ENCODE assay signal across 8 mouse cellular contexts in the genomic region with DNA sequence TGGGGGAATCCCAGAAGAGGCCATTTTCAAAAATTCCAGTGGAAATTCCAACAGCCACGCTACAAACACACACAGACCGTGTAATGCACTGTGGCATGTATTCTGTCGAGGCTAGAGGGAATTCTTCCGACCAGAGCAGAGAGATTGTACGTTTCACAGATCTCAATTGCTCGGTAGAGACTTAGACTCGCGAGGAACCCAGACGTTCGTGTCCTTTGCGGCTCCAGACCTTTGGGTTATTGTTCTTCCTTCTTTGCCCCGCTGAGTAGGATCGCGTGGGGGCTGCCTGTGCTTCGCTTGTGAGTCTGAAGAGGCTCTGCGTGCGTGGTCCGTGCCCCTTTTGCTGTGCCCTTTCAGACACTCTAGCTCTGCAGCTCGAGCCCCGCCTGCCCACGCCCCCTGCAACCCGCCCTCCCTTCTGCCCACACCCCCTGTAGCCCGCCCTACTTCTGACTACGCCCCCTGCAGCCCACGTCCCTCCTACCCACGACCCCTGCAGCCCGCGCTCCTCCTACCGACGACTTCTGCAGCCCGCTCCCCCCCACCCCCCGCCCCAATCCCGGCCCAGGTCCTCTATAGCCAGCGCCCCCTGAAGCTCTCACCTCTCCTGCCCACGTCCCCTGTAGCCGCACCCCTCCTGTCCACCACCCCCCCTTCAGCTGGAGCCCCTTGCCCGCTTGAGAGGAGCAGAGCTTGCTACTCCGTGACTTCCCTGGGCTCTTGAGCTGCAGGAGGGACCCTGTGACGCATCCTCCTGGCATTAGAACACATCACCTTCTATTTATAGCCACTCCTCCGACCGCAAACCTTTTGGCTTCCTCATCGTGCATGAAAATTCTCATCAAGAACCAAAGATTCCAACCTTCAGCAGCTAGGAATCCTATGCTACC. TPM values are rescaled to one million over a fixed set of nuclear protein-coding genes. Genes with fewer than 3 reads are reported as not detected.
DNase-seq lines count a peak whose midpoint lies in the region; ATAC-seq lines count a peak whose summit lies in the region.

No protein-coding gene starts in this region.

- H3K27me3 ChIP-seq in hindbrain, embryonic 13.5 days, result no peaks in the 10 kb centered on the region

- H3K4me3 ChIP-seq in hindbrain, embryonic 13.5 days, result peak overlapping the region; percentile 55

- H3K9ac ChIP-seq in hindbrain, embryonic 13.5 days, result peak overlapping the region; percentile 76

- peaks cover 14% of the 10 kb centered on the region for H3K4me1 ChIP-seq in hindbrain, embryonic 13.5 days (replicated peaks)

- H3K27ac ChIP-seq in hindbrain, embryonic 13.5 days, result peak overlapping the region; percentile 55

- under 1% methylated on average over 41 of the region's 42 CpGs for WGBS in hindbrain, embryonic 13.5 days

- H3K4me2 ChIP-seq in hindbrain, embryonic 13.5 days, result peak overlapping the region; percentile 77

- no peaks in the 10 kb centered on the region for H3K36me3 ChIP-seq in hindbrain, embryonic 13.5 days

- ATAC-seq in hindbrain, embryonic 13.5 days (ENCODE audit: low FRiP score), result peak; percentile 90
- peak; percentile 88 for ATAC-seq in megakaryocyte, adult 5-6 weeks (ENCODE audit: poor library complexity, severe bottlenecking)

- DNase-seq in T-cell, adult 2 months (ENCODE audit: low spot score), result peak; percentile 53
- peak; percentile 65 for DNase-seq in cerebellum, adult 8-10 months
- DNase-seq in frontal cortex, postnatal 36 days (ENCODE audit: low spot score in 2 of 2), result peak; percentile 30 to 62
- peak; percentile 32 to 48 for DNase-seq in left cerebral cortex, adult 18-20 months (ENCODE audit: low spot score in 2 of 2)
- peak; percentile 47 to 54 for DNase-seq in right cerebral cortex, adult 2 months (ENCODE audit: low spot score in 2 of 2)
- DNase-seq in c-Kit-positive CD71-positive TER-119-positive erythroid progenitor cells, embryonic 14.5 days (ENCODE audit: low spot score), result no peak

- no peaks in the 10 kb centered on the region for H3K9me3 ChIP-seq in hindbrain, embryonic 13.5 days

RNA-seq across cellular contexts. Expression of a gene that starts 10.8 kb away (rescaled TPM):
- polyA plus RNA-seq in hindbrain, embryonic 13.5 days (2015; fragmentation: Nextera tagmentation; extraction: Ambion mirVana), result 32.7 and 34.9 TPM in 2 replicates
- 10 to 100 TPM; 20.1 to 23.6 TPM for total RNA-seq in left cerebral cortex, adult 18-20 months (2021)
- total RNA-seq in megakaryocyte, adult 5-6 weeks (2015), result 9.1 and 9.7 TPM in 2 replicates
- total RNA-seq in megakaryocyte, adult 5-6 weeks (2017), result 6.9 and 7.0 TPM in 2 replicates
